Mouse (Mus musculus) liver, embryonic 14.5 days (tissue): ENCODE measurements around the gene Brinp2. TPM values are rescaled to one million over a fixed set of nuclear protein-coding genes. Genes with fewer than 3 reads are reported as not detected.

Source experiments
- ATAC-seq: fragments of 200-750 bp; cut with Nextera tagmentation; 2 replicates; pipeline ENCODE4 v1.8.0; 2017; ENCODE audit warnings: moderate number of reproducible peaks, mild to moderate bottlenecking, moderate library complexity; ENCODE audit not compliant: insufficient read depth
- DNase-seq, 3 experiments: peaks; one replicate each; pipeline ENCODE4 v3.0.0-alpha.2; 2012 to 2013; ENCODE audit warnings: low read depth in 3 of 3, low spot score in 3 of 3
- H3K27ac ChIP-seq: fragments of 300-500 bp; sonication (generic); 2 replicates; pipeline ENCODE4 v1.5.1; 2014; ENCODE audit warnings: moderate library complexity, mild to moderate bottlenecking, control low read depth, inconsistent platforms
- H3K27me3 ChIP-seq: fragments of 300-500 bp; sonication (generic); 2 replicates; pipeline ENCODE4 v1.6.1; 2014; ENCODE audit warnings: mild to moderate bottlenecking, low read length, moderate library complexity; ENCODE audit not compliant: control insufficient read depth, insufficient read depth
- H3K36me3 ChIP-seq: fragments of 300-500 bp; sonication (generic); replicated peaks from 2 replicates; pipeline ENCODE4 v1.6.1; 2014; ENCODE audit warnings: low read depth; ENCODE audit not compliant: control insufficient read depth, insufficient read depth
- H3K4me1 ChIP-seq, 2 experiments: fragments of 200-500 bp in 1 of 2; fragments of 300-500 bp in 1 of 2; sonication (generic) in 1 of 2; replicated peaks; 2 replicates each; pipeline ENCODE4 v1.6.1; 2012 to 2014; ENCODE audit warnings: antibody characterized with exemption in 1 of 2, inconsistent platforms in 1 of 2, low read length in 1 of 2; ENCODE audit not compliant: control insufficient read depth in 2 of 2, insufficient read depth in 2 of 2
- H3K4me2 ChIP-seq: fragments of 300-500 bp; sonication (generic); 2 replicates; pipeline ENCODE4 v1.6.1; 2014; ENCODE audit warnings: low read depth, mild to moderate bottlenecking, control low read depth, moderate library complexity
- H3K4me3 ChIP-seq, 2 experiments: fragments of 200-500 bp in 1 of 2; fragments of 300-500 bp in 1 of 2; sonication (generic) in 1 of 2; 2 replicates each; pipeline ENCODE4 v1.5.1; 2012 to 2014; ENCODE audit warnings: low read depth in 2 of 2, low read length in 2 of 2, mild to moderate bottlenecking in 2 of 2, control low read depth in 1 of 2, inconsistent platforms in 1 of 2, moderate library complexity in 1 of 2; ENCODE audit not compliant: insufficient read depth in 1 of 2
- H3K9ac ChIP-seq: fragments of 300-500 bp; sonication (generic); replicated peaks from 2 replicates; pipeline ENCODE4 v1.6.1; 2014; ENCODE audit warnings: mild to moderate bottlenecking, control low read depth, moderate library complexity
- H3K9me3 ChIP-seq: fragments of 300-500 bp; sonication (generic); 2 replicates; pipeline ENCODE4 v1.6.1; 2016; ENCODE audit warnings: low read length, mixed read lengths; ENCODE audit not compliant: control insufficient read depth
- CTCF ChIP-seq: IDR thresholded peaks from 2 replicates; pipeline ENCODE4 v1.5.1; 2016; ENCODE audit warnings: antibody characterized with exemption, low read depth, control low read depth
- EP300 ChIP-seq: IDR thresholded peaks from 2 replicates; pipeline ENCODE4 v1.6.1; 2016; ENCODE audit warnings: antibody characterized with exemption, low read depth
- WGBS: fragments of 180-500 bp; shearing (Covaris S2); extraction: QIAGEN DNeasy Blood & Tissue Kit; methylation state at CpG from one replicate; pipeline ENCODE4 v1.1.7; 2014; ENCODE audit not compliant: insufficient replicate concordance; 5-methylcytosine and 5-hydroxymethylcytosine counted together
- polyA plus RNA-seq, 2 experiments: library from polyadenylated mRNA; depleted of rRNA in 1 of 2; stranded (reverse) in 1 of 2; unstranded in 1 of 2; fragments of >200 nt; fragmentation: Nextera tagmentation in 1 of 2; extraction: Ambion mirVana in 1 of 2; gene quantifications; 2 replicates each; pipeline versions ENCODE4 v1.2.1 to v1.2.3; 2012 to 2014

Brinp2 gene
- polyA plus RNA-seq, 2 experiments = not detected

- H3K4me3 ChIP-seq = no peak overlapping the region
- H3K27me3 ChIP-seq = no peaks in the 10 kb centered on the region
- DNase-seq = no peak
- no peak overlapping the region for H3K27ac ChIP-seq
- no peaks in the 10 kb centered on the region for H3K4me1 ChIP-seq
- ATAC-seq = no peak
- H3K9ac ChIP-seq = no peak overlapping the region
- H3K9me3 ChIP-seq = no peaks in the 10 kb centered on the region
- no peaks in the 10 kb centered on the region for H3K36me3 ChIP-seq
- no peak overlapping the region for H3K4me2 ChIP-seq
- WGBS = 66% methylated on average over 9 of the region's 9 CpGs
- TF ChIP-seq EP300 (no peak), CTCF (no peak)
Observed at GRCm38 (mm10) chr1:158255912-158256680, 100.0 kb downstream of the Brinp2 start.

GRCm38 (mm10) chr1:158252682-158253222 is 103.4 kb downstream of the Brinp2 start:
- Histone ChIP-seq H3K27me3 (no peaks in the 10 kb centered on the region), H3K27ac (no peak overlapping the region), H3K4me3 (no peak overlapping the region), H3K9me3 (no peaks in the 10 kb centered on the region), H3K9ac (no peak overlapping the region), H3K36me3 (no peaks in the 10 kb centered on the region), H3K4me1 (no peaks in the 10 kb centered on the region), H3K4me2 (no peak overlapping the region)
- no peak for TF ChIP-seq EP300
- no peak for TF ChIP-seq CTCF
- DNase-seq = no peak
- 63% methylated on average over 8 of the region's 8 CpGs for WGBS
- no peak for ATAC-seq

- 53% methylated on average over 3 of the region's 3 CpGs for WGBS
- DNase-seq = no peak
- TF ChIP-seq EP300 = no peak
- no peak for TF ChIP-seq CTCF
Observed at GRCm38 (mm10) chr1:158248266-158248665, 107.9 kb downstream of the Brinp2 start.

GRCm38 (mm10) chr1:158246476-158247153 is 109.5 kb downstream of the Brinp2 start:
- Histone ChIP-seq H3K4me2 (no peak overlapping the region), H3K36me3 (no peaks in the 10 kb centered on the region), H3K4me1 (no peaks in the 10 kb centered on the region), H3K27me3 (no peaks in the 10 kb centered on the region), H3K9me3 (no peaks in the 10 kb centered on the region), H3K4me3 (no peak overlapping the region), H3K9ac (no peak overlapping the region), H3K27ac (no peak overlapping the region)
- TF ChIP-seq CTCF (no peak), EP300 (no peak)
- WGBS = 71% methylated on average over 14 of the region's 14 CpGs
- DNase-seq = no peak
- ATAC-seq = no peak

More at GRCm38 (mm10) chr1:158248266-158248665, 107.9 kb downstream of the Brinp2 start:
- Histone ChIP-seq H3K4me2 (no peak overlapping the region), H3K4me3 (no peak overlapping the region), H3K4me1 (no peaks in the 10 kb centered on the region), H3K9me3 (no peaks in the 10 kb centered on the region), H3K27me3 (no peaks in the 10 kb centered on the region), H3K9ac (no peak overlapping the region), H3K36me3 (no peaks in the 10 kb centered on the region), H3K27ac (no peak overlapping the region)
- no peak for ATAC-seq

- ATAC-seq = no peak
- 59% methylated on average over 8 of the region's 8 CpGs for WGBS
Observed at GRCm38 (mm10) chr1:158245486-158245885, 110.6 kb downstream of the Brinp2 start.

More at GRCm38 (mm10) chr1:158245486-158245885, 110.6 kb downstream of the Brinp2 start:
- DNase-seq = no peak
- H3K4me2 ChIP-seq = no peak overlapping the region
- H3K9me3 ChIP-seq = no peaks in the 10 kb centered on the region
- H3K9ac ChIP-seq = no peak overlapping the region
- H3K4me3 ChIP-seq = no peak overlapping the region
- TF ChIP-seq EP300 (no peak), CTCF (no peak)
- H3K4me1 ChIP-seq = no peaks in the 10 kb centered on the region
- no peaks in the 10 kb centered on the region for H3K36me3 ChIP-seq
- no peaks in the 10 kb centered on the region for H3K27me3 ChIP-seq
- no peak overlapping the region for H3K27ac ChIP-seq
